Mouse (Mus musculus) T-helper 2 cell (primary cell): Measurements from ENCODE around the gene Lrrc45.

Experiments
- in situ Hi-C: fragments of 300-600 bp; cut with MboI, MseI; formaldehyde crosslinking; loops from one replicate; pipeline ENCODE4 v1.15.1; 2025; ENCODE audit warnings: high pct_unique_total_duplicates

Gene Lrrc45

GRCm38 (mm10) chr11:120703696-120704454 lies 9.8 kb upstream of the Lrrc45 start:
- in situ Hi-C loops, result no loop called here

GRCm38 (mm10) chr11:120704486-120705325 lies 9.0 kb upstream of the Lrrc45 start:
- in situ Hi-C loops, result no loop called here

- in situ Hi-C loops, result no loop called here
Measured at GRCm38 (mm10) chr11:120706120-120706519, 7.6 kb upstream of the Lrrc45 start.

- in situ Hi-C loops, result no loop called here
Measured at GRCm38 (mm10) chr11:120707225-120707624, 6.5 kb upstream of the Lrrc45 start.

- in situ Hi-C loops, result no loop called here
Measured at GRCm38 (mm10) chr11:120707969-120708368, 5.8 kb upstream of the Lrrc45 start.

GRCm38 (mm10) chr11:120709551-120709950 lies 4.2 kb upstream of the Lrrc45 start:
- in situ Hi-C loops, result no loop called here

- in situ Hi-C loops, result loop anchor here (10.0 kb wide), 1 partner anchor 86 kb away; the partner anchor contains the start of gene Sirt7
Measured at GRCm38 (mm10) chr11:120710672-120711071, 3.1 kb upstream of the Lrrc45 start.

GRCm38 (mm10) chr11:120711980-120712604 lies 1.6 kb upstream of the Lrrc45 start:
- in situ Hi-C loops, result loop anchor here (10.0 kb wide), 1 partner anchor 87 kb away; the partner anchor contains the start of gene Sirt7

- in situ Hi-C loops, result loop anchor here (10.0 kb wide), 1 partner anchor 88 kb away; the partner anchor contains the start of gene Sirt7
Measured at GRCm38 (mm10) chr11:120712771-120713568, 755 bp upstream of the Lrrc45 start.

GRCm38 (mm10) chr11:120714546-120714945 lies 821 bp downstream of the Lrrc45 start:
- in situ Hi-C loops, result loop anchor here (10.0 kb wide), 1 partner anchor 90 kb away; the partner anchor contains the start of gene Sirt7

- in situ Hi-C loops, result loop anchor here (10.0 kb wide), 1 partner anchor 90 kb away; the partner anchor contains the start of gene Sirt7
Measured at GRCm38 (mm10) chr11:120715131-120715530, 1.4 kb downstream of the Lrrc45 start.

GRCm38 (mm10) chr11:120719242-120719641 lies 5.5 kb downstream of the Lrrc45 start:
- in situ Hi-C loops, result loop anchor here (10.0 kb wide), 1 partner anchor 94 kb away; the partner anchor contains the start of gene Sirt7

- in situ Hi-C loops, result loop anchor here (10.0 kb wide), 1 partner anchor 95 kb away; the partner anchor contains the start of gene Sirt7
Measured at GRCm38 (mm10) chr11:120719841-120720376, 6.2 kb downstream of the Lrrc45 start.

GRCm38 (mm10) chr11:120720450-120720849 lies 6.7 kb downstream of the Lrrc45 start:
- in situ Hi-C loops, result no loop called here

- in situ Hi-C loops, result no loop called here
Measured at GRCm38 (mm10) chr11:120721124-120722066, 7.7 kb downstream of the Lrrc45 start, which contains the start of gene Rac3. Gene Rac3 (plus strand): TSS chr11:120721470.

GRCm38 (mm10) chr11:120722067-120722630 lies 8.4 kb downstream of the Lrrc45 start:
- in situ Hi-C loops, result no loop called here

GRCm38 (mm10) chr11:120722761-120723382 lies 9.1 kb downstream of the Lrrc45 start:
- in situ Hi-C loops, result no loop called here

- in situ Hi-C loops, result no loop called here
Measured at GRCm38 (mm10) chr11:120723509-120723908, 9.8 kb downstream of the Lrrc45 start.
